Mouse (Mus musculus): Measurements from ENCODE around the gene Gm20379.

The Gm20379 gene

GRCm38 (mm10) chr13:92336857-92337256 lies 31.1 kb downstream of the Gm20379 start:
- no peak for DNase-seq (ENCODE audit: low read depth, low spot score)

GRCm38 (mm10) chr13:92337773-92338462 lies 32.1 kb downstream of the Gm20379 start:
- DNase-seq (ENCODE audit: low read depth, low spot score): no peak

- DNase-seq (ENCODE audit: low read depth, low spot score): no peak
Observed at GRCm38 (mm10) chr13:92339787-92340186, 34.0 kb downstream of the Gm20379 start.

GRCm38 (mm10) chr13:92344033-92344432 lies 38.3 kb downstream of the Gm20379 start:
- no peak for DNase-seq (ENCODE audit: low read depth, low spot score)

GRCm38 (mm10) chr13:92346338-92346737 lies 40.6 kb downstream of the Gm20379 start:
- DNase-seq (ENCODE audit: low read depth, low spot score): no peak

- no peak for DNase-seq (ENCODE audit: low read depth, low spot score)
Observed at GRCm38 (mm10) chr13:92351100-92351499, 45.3 kb downstream of the Gm20379 start.

GRCm38 (mm10) chr13:92353956-92354355 lies 48.2 kb downstream of the Gm20379 start:
- DNase-seq (ENCODE audit: low read depth, low spot score): no peak

- peak; percentile 95 for DNase-seq (ENCODE audit: low read depth, low spot score)
Observed at GRCm38 (mm10) chr13:92354456-92355271, 48.9 kb downstream of the Gm20379 start, which contains the start of the genes Dhfr and Msh3. Gene Dhfr (plus strand): TSS chr13:92354726. Gene Msh3 (minus strand): TSS chr13:92355003.

- DNase-seq (ENCODE audit: low read depth, low spot score): peak; percentile 14
Observed at GRCm38 (mm10) chr13:92355272-92355643, 49.5 kb downstream of the Gm20379 start.

- DNase-seq (ENCODE audit: low read depth, low spot score): no peak
Observed at GRCm38 (mm10) chr13:92356376-92356775, 50.6 kb downstream of the Gm20379 start.
